Mouse (Mus musculus) cerebellum, postnatal 14 days (tissue): ENCODE data around the gene Pdha1.
A peak's percentile ranks its signal among the peaks of the same experiment; 100 is the strongest.

ENCODE experiments used
- DNase-seq, 2 experiments: peaks; one replicate each; pipeline ENCODE4 v3.0.0; 2021; ENCODE audit warnings: mixed read lengths in 2 of 2

Pdha1 gene

DNA sequence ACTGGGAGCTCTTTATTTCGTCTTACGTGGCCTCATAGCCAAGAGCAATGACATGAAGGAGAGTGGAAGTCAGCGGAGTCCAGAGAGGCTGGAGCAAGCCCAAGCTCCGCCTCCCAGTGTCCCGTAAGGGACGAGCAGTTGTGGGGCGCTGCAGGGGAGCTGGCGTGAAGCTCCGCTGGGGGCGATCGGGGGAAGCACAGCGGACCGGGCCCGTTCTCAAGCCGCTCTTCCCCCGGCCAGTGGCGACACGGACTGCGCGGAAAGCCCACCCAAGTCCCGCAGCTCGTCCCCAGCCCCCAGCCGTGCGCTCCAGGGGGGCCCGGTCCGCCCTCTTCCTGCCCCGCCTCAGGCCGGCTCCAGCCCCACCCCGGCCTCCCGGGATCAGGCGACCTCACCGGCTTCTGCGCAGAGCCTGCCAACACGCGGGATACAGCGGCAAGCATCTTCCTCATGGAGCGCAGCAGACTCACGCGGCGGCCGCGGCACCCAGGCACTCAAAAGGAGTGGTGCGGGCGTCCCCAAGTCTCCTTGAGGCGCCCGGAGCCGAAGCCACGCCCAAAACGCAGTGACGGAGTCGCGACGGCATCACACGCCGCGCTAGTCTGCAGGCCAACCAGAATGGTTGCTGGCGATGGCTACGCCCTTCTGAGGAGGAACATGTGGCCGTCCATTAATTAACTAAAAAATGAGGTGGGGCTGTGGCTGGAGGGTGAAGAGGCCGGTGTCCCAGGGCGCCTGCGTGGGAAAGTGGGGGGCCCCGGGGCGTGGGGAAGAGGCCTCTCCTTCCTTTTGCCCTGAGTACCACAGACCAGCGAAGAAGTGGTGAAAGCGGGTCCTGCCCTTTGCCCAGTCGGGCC is at the start of gene Pdha1:
Gene Pdha1 (minus strand): TSS at position 553 of the 857 bp plus-strand sequence.
- DNase-seq: peak; percentile 85 to 87

DNA sequence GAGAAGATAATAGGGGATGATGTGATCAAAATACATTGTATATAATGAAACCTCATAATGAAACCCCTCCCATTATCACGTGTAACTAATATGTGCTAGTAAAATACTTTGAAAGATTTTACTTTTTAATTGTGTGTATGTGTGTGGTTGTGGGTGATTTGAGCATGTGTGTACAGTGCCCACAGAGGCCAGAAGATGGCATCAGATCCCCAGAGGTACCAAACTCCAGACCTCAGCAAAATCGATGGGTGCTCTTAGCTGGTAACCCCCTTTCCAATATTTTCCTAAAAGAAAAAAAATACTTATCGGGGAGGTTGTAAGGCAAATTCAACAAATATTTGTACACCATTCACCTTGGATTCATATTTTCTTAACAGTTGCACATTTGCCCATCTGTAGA is 40.8 kb upstream of the Pdha1 start:
- DNase-seq: peak; percentile 1 to 6

DNA sequence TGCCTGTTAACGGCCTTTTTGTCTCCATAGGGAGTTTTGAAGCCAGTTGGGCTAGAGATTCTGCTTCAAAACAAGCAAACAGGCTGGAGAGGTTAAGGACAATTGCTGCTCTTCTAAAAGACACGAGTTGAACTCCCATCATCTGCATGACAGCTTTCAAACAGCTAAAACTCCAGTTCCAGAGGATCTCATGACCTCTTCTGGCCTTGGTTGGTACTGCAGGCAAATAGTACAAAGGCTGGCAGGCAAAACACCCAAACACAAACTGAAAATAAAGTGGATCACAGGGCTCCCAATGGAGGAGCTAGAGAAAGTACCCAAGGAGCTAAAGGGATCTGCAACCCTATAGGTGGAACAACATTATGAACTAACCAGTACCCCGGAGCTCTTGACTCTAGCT is 31.9 kb upstream of the Pdha1 start:
- peak; percentile 74 to 82 for DNase-seq

DNA sequence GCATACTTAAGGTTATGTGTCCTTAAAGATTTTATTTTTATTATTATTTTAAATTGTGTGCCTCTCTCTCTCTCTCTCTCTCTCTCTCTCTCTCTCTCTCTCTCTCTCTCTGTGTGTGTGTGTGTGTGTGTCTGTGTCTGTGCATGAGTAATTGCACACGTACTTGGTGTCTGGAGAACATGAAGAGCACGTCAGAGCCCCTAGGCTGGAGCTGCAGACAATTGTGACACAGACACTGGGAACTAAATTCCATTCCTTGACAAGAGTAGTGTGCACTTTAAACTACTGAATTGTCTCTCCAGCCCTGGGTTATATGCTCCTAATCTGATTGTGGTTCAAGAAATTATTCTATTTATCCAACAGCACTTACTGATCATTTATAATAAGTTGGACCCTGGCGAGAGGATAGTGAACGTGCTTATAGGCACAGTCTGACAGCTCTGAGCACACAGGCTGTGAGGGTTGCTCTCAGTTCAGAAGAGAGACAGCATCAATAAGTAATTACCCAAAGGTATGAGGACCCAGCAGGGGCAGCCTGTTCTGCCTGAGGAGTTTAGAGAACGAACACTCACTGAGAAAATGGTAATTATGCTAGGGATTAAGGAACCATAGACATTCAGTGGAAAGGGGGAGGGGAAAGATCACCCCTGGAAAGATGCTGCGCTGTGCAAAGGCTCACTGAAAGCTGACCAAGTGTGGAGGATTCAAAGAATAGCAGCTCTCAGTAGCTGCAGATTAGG is 28.2 kb upstream of the Pdha1 start:
- DNase-seq: no peak

DNA sequence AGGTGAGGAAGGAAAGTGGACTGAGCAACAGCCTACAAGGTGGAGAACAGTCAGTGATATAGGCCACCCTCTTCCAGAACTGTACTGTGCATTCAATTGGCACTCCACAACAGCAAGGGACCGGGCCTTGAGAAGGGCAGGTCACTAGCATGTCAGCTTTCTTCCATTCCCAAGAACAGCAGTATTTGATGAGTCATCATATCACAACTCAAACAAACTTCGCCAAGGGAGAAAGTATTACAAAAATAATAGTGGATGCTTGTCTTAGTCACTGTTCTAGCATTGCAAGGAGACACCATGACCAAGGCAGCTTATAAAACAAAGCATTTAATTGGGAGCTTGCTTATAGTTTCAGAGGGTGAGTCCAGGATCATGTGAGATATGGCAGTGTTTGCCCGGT is 26.0 kb upstream of the Pdha1 start:
- no peak for DNase-seq

DNA sequence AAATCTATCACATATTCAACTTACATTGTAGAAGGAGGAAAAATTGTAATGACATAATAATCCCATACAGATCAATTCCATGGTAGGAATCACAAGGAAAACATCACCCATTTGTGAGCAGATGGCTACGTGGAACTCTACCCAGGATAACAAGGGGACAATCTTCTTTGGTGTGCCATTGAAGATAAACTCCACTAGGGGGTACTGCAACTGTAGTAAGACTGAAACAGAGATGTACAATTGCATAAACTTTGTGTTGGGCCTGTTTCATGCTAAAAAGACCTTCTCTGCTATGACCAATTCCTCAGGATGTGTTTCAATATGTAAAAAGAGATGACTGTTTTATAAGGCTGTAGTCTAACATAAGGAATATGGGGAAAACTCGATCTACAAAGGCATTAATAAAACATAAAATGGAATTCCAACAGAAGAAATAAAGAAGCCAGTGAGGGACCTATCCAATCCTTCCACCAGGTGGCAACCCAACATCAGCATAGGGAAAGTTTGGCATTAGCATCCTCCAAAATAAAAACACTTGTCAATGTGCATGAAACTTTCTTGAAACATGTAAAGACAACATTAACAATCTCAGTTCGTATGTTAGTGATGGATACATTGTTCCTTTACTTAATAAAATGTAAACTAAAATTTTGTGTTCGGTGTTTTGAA is 15.1 kb upstream of the Pdha1 start:
- DNase-seq: peak in 1 of 2 experiments; percentile 24

DNA sequence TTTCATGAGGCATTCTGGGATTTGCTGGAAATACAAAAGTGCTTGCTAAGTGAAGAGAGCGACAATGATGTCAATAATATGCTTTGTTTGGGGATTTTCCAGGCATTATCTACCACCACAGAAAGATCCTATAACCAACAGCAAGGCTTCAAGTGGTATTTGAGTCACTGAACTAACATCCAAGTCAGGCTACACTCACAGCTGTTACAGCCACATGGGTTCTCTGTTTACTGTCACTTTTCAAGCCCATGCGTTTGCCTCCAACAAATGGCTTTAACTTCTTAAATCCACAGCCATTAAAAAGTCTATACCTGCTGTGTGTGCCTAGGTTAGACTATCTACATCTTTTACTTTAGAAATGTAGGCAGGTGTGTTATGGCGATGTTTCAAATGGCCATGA is 10.6 kb upstream of the Pdha1 start:
- DNase-seq: no peak

DNA sequence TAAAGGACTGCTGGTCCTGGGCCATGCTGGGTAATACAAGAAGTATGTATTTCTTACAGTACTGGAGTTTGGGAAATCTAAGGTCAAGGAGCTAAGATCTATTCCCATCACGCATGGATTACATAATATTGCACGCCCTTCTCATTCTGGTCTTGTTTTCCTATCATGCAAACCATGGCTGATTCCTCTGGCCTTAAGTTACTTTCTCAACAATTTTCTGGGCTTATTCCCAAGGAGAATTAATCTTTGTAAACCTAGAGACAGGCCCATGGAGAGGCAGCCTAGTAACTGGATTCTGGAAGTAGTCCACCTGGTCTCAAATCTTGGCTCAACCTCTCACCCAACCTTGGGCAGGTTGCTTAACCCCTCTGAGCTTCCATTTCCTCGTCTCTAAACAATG is 9.2 kb upstream of the Pdha1 start:
- DNase-seq: no peak

DNA sequence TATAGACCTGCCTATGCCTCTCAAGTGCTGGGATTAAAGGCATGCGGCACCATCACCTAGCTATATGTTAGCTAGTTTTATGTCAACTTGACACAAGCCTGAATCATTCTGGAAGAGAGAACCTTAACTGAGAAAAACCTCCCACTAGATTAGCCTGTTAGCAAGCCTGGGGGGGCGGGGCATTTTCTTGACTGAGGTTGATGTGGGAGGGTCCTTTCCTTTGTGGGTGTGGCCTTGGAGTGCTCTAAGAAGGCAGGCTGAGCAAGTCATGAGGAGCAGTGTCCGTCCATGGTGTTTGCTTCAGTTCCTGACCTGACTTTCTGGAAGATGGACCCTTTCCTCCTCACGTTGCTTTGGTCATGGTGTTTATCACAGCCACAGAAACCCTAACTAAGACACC is 8.6 kb upstream of the Pdha1 start:
- no peak for DNase-seq

DNA sequence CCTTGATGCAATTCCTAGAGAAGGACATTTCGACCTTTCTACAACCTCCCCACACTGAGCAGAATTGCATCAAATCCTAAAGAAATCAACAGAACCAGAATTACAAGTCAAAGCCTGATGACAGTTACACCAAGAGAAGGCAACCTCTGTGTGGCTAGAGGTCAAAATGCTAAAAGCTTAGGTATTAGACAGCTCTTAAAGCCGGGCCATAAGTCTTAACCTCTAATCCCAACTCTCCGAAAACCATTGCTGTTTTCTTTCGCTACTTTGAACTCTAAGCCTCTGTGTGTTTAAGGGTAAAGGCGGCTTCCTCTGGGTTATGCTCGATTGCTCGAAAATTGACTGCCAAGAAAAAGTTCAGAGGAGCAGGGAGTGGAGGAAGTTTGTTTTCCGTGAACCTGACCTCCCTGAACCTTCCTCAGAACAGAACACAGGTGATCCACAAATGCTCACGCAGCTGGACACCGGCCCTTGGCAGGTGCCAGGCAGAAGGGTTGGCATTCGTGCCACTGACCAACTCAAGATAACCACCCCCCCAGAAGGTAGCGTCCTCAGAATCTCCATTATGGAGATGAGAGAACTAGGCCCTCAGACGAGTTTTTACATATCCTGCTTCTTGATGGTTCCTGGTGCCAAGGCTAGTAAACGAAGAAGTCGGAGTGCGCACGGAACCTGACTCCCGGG is 894 bp downstream of the Pdha1 start:
- DNase-seq: peak in 1 of 2 experiments; percentile 38

DNA sequence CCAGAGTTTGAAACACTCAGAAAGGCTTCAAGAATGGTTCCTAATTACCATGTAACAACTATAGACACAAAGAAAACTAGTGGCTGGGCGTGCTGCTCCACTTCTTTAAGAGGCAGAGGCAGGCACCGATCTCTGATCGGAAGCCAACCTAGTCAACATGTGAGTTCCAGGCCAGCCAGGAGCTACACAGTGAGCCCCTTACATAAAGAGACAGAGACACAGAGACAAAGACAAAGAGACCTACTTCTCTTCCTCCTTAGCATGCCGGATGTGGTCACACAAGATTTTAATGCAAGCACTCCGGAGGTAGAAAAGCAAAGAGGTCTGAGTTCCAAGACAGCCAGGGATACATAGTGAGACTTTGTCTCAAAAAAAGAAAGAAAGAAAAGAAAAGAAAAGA is 2.1 kb downstream of the Pdha1 start:
- no peak for DNase-seq

DNA sequence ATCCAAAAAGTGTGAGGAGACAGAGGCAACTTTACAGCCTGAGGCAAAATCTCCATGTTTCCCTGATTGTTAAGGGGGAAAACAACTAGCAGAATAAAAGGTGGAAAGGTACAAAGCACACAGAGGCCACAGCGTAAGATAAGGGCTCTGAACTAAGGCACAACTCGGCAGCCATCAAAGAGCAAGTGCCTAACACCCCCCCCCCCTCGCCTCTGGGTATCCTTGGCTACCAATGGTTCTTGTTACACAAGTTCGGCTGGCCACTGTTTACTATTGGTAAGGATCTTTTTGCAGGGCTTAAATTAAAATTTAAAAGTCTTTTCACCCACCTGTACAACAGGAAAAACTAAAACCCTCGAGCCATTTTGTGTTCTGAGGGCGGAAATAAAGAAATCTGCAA is 2.5 kb downstream of the Pdha1 start:
- no peak for DNase-seq

DNA sequence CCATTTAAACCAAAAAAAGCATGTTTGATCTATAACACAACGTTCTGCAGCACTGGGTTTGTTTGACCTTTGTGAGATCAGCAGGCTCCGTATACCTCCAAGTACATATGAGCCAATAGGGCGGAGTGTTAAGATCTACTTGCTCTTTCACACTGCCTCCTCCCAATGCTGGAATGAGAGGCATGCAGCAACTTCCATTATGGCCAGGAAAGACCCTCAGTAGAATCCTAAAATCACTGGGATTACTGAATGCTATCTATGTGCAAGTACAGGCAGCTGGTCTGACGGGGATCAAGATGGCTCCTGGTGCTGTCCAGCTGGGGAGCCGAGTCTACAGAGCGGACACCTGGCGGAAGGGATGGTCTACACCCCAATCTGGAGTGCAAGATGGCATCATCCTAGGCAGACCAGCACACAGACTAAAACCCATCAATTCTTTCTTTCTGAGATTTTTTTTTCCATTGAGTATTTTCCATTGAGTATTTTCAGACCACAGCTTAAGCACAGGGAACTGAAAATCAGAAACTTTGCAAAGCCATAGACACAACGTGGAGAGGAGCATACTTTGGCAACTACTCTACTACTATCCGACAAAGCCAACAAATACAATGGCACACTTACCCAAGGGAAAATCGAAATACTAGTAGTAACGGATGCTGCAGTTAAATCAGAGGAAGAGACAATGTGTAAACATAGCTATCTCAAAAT is 3.9 kb downstream of the Pdha1 start:
- no peak for DNase-seq

DNA sequence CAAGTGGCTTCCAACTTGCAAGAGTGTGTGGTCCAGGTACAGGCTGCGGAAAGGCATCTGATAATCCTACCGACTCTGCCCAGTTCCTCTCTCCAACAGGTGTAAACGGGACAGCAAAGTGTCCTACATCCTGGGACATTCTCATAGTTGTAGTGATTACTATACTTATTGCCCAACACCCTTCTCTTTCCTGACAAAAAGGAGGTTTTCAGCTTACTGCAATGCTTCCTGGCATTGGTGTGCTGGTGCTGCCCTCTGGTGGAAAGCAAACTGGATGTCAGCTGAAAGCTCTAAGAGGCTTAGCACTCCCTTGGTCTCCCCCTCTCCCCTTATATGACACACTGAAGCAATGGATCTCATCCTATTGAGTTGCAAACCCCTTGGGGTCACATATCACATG is 21.6 kb downstream of the Pdha1 start:
- peak; percentile 74 to 82 for DNase-seq

DNA sequence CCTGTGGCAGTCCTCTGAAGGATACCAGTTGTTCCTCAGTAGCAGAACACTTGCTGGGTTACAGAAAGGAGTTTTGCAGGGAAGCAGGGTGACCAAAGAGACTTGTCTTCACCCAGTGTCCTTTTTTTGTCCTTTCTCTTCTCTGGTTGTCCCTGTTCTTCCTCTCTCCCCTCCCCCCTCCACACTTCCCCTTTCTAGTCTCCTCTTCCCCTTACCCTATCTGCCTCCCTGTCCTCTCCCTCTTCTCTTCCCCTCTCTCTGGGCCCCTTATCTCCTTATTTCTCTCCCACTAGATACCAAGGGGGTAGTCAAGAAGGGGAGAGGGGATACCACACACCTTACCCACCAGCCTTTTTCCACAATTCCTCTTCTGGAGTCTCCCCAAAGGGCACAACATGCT is 22.1 kb downstream of the Pdha1 start:
- no peak for DNase-seq

DNA sequence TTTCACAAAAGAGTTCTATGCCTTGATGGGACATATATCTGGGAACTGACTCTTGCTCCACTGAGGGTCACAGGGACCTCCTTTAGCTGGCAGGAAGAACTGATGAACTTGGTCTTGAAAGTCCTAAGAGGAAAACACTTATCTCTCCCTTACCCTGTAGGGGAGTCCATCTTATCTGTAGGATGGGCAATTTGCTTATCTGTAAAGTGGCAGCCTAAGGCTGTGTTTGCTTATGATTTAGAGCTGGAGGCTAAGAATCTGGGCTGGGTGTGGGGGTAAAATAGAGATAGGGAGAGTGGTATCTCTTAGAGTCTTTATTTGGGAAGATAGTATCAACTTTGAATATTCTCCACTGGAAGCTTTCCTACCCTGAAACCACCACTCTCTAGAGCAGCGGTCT is 24.4 kb downstream of the Pdha1 start:
- DNase-seq: no peak

DNA sequence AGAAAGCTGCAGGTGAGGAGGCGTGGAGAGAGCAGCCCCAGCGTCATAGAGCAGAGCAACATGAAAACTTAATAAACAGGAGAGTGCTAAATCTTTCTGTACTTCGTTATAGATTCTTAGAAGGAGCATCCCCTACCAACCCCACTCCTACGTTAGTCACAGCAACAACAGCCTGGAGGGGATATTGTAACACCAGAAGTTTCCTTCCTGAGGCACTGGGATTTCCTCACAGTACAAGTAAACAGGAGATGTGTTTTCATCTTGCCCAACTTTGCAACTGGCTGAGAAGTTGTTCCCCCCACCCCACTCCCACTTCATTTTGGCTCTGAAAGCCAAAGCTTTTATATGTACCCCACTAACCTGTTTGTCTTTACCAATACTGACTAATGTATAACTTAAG is 30.4 kb downstream of the Pdha1 start:
- DNase-seq: no peak

DNA sequence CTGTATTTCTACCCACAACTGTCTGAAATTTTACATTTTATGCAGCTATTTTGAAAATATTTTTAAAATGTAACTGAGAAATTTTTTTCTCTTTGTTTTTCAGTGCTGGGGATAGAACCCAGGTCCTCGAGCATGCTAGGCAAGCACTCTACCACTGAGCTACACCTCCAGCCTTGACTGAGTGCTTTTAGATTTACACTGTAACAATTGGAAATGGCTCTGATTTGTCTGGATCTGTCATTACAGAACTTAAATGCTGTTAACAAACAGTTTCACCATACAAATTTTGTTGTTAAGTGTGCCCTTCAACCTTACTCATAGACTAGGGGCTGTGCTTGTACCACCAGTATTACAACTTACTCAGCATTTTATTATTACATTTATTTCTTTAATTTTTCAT is 46.2 kb downstream of the Pdha1 start:
- no peak for DNase-seq
